Mouse (Mus musculus): ENCODE data around the gene Fam196b.

GRCm38 (mm10) chr11:34297698-34298378 is 16.8 kb upstream of the Fam196b start:
- TF ChIP-seq POLR2A (IDR thresholded peaks at IDR 0.05; ENCODE audit: extremely low read depth, insufficient read depth, low read length) (no peak), CTCF (IDR thresholded peaks at IDR 0.05; ENCODE audit: extremely low read depth, insufficient read depth, low read length) (no peak)
